Mouse (Mus musculus): Measurements from ENCODE around the gene E430018J23Rik.
"Not testable (repeated sequence)": the region's sequence is repeated elsewhere in the genome, so short reads cannot be mapped to it uniquely, and the experiment has no call there.

The E430018J23Rik gene

DNA sequence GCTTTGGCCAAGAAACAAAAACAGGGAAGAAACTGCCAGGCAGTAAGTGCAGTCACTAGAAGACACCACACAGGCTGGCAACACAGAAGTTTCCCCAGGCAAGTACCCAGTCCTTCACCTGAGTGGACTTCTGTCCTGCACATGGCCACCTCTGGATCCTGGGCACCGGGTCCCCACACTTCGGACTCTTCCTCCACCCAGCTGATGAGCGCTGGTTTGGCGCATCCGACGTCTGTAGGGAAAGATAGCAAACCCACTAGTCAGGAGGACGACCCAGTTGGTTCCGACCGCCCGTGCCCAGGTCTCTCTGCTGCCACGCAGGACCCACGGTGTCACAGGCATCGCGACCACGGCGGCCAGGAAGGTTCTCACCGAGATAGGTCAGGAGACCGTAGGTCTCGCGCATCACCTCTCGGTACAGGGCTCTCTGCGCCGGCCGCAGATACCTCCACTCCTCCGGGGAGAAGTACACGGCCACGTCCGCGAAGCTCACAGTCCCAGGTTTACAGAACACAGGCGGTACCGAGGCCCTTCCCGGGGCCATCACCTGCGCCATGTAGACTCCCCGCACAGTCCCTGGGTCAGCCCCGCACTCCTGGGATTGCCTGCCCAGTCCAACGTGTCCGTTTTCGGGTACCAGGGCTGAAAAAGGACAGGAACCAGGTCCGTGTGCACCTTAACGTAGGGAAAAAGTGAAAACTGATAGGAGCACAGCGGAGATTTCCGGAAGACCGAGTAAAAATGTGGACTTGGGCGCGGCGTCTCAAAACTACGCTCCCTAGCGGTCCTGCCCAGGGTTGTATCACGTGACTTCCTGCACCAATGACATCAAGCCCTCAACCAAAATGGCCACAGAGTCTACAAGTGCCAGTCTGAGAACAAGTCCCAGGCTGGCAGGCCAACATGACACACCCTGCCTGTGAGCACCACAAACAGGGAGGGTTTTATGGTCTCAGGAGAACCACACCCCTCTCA lies 17.9 kb downstream of the E430018J23Rik start, which contains the start of gene Zfp747:
Gene Zfp747 (minus strand): TSS at position 780 of the 975 bp plus-strand sequence.
- peak; percentile 94 for DNase-seq

- DNase-seq, result peak; percentile 26
Measured at GRCm38 (mm10) chr7:127371870-127372269, 21.6 kb downstream of the E430018J23Rik start.

GRCm38 (mm10) chr7:127371213-127371612 lies 22.2 kb downstream of the E430018J23Rik start:
- DNase-seq, result no peak

DNA sequence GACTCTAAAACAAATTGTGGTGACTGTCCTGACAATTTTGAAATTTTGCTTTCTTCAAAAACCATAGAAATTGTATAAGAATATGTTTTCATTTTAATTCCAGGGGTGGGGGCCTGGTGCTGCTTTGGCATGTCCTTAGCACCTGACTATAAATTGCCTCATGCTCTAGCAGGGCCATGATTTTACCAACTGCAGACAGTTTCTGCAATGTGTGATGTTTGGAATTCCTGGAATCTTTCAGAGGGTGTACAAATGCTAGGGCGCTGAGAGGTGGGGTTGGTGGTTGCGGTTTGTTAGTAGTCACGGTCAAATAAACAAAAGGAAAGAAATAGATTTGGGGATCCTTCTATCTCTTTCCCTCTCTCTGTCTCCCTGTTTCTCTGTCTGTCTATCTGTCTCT lies 27.2 kb downstream of the E430018J23Rik start:
- DNase-seq, result no peak

GRCm38 (mm10) chr7:127364166-127364565 lies 29.3 kb downstream of the E430018J23Rik start:
- DNase-seq, result no peak

DNA sequence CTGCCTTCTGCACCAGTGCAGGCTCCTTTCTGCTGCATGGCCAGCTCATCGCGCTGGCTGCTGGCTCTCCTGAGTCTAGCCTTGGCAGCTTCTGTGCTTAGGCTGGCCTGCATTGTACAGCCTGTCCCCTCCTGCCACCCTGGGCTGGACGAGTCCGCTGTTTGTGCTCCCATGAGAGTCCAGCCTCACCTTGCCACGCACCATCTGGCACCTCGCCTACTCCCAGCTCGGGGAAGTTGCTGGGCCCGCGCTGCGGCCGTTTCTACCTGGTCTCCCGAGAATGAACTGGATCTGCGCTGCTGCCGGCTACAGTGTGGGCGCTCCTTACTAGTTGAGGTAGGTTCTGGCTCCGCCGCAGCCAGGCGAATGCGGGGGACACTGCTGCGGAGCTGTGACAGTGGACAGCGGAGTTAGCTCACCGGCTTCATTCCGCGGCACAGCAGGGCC lies 29.9 kb downstream of the E430018J23Rik start:
- DNase-seq, result no peak

- peak; percentile 36 for DNase-seq
Measured at GRCm38 (mm10) chr7:127362418-127362817, 31.0 kb downstream of the E430018J23Rik start.

DNA sequence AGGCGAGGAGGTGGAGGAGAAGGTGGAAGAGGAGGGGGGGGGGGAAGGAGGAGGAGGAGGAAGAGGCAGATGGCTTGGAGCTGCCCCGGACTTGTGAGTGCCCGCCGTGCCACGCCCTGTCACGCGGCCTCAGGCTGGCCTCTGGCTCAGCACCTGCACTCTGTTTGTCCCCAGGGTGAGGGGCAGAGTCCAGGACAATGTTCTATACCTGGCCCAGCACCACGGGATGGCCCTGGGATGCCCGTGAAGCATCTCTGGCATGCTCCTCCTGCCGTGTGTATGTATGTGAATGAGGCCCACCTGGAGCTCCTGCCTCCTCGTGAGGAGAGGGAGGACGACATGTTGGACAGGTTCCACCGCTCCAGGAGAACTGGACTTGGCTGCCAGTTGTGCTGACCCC lies 32.0 kb downstream of the E430018J23Rik start:
- DNase-seq, result no peak

DNA sequence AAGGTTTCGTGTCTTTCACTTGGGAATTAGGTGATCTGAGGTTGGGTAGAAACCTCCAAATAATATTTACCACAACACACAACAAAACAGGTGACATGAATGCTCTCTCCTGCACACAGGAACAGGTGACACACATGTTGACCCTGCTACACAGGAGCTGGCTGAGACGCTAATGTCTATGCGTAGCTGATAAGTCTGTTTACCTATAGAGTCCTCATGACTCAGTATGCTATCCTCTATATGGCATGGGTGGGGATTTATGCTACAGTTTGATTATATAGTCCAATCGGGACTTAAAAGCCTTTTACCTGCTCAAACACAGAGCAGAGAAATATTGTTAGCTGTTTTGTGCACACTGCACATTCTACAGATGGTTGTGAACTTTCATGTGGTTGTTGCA lies 33.2 kb downstream of the E430018J23Rik start:
- no peak for DNase-seq

DNA sequence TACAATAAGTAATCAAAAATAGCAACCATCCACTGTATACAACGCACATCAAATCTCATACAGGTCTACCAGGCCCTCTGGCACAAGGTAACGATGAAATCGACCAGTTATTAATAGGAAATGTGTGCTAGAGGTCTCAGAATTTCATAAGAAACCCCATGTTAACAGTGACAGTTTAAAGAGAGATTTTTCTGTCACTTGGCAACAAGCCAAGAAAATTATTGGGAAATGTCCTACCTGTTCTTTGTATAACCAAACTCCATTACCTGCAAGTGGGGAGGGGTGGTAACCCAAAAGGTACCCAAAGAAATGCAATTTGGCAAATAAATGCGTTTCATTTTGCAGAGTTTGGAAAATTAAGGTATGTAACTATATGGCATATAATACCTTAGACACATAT lies 35.0 kb downstream of the E430018J23Rik start:
- DNase-seq, result no peak

DNA sequence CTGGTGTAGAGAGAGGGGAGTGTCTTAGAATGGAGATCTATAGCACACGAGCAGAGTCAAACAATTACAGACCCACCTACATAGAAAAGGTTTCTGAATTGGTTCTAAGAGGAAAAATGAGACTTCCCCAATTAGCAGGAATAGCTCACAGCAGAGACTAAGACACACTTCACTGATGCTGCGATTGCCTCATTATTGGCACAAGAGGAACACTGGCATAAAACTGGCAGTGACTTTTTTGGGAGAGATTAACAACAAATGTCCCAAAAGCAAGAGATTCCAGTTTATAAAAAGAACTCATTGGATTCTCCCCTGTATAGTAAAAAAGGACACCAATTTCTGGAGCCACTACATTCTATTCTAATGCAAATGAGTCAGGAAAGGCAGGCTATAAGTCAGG lies 35.6 kb downstream of the E430018J23Rik start:
- DNase-seq, result no peak

GRCm38 (mm10) chr7:127355796-127356195 lies 37.6 kb downstream of the E430018J23Rik start:
- no peak for DNase-seq

GRCm38 (mm10) chr7:127351230-127352004 lies 42.0 kb downstream of the E430018J23Rik start:
- DNase-seq, result no peak

- no peak for DNase-seq
Measured at GRCm38 (mm10) chr7:127346676-127347075, 46.8 kb downstream of the E430018J23Rik start.

GRCm38 (mm10) chr7:127345512-127346325 lies 47.7 kb downstream of the E430018J23Rik start, which contains the start of gene Zfp768:
TSS of gene Zfp768 (minus strand) at chr7:127345589.
- peak; percentile 95 for DNase-seq

- peak; percentile 19 for DNase-seq
Measured at GRCm38 (mm10) chr7:127345092-127345491, 48.3 kb downstream of the E430018J23Rik start.

DNA sequence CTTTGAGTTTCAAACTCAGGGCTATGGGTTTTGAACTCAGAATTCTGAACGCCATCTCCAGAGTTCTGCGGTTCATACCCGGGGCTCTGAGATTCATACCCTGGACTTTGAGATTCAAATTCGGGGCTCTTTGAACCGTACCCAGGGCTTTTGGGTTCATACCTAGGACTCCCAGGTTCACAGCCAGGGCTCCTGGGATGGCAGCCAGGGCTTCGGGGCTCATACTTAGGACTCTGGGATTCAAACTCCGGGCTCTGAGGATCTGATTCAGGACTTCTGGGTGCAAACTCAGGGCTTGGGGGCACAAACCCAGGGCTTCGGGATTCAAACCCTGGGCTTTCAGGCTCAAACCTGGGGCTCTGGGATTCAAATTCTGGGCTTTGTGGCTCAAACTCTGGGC lies 49.1 kb downstream of the E430018J23Rik start:
- no peak for DNase-seq

DNA sequence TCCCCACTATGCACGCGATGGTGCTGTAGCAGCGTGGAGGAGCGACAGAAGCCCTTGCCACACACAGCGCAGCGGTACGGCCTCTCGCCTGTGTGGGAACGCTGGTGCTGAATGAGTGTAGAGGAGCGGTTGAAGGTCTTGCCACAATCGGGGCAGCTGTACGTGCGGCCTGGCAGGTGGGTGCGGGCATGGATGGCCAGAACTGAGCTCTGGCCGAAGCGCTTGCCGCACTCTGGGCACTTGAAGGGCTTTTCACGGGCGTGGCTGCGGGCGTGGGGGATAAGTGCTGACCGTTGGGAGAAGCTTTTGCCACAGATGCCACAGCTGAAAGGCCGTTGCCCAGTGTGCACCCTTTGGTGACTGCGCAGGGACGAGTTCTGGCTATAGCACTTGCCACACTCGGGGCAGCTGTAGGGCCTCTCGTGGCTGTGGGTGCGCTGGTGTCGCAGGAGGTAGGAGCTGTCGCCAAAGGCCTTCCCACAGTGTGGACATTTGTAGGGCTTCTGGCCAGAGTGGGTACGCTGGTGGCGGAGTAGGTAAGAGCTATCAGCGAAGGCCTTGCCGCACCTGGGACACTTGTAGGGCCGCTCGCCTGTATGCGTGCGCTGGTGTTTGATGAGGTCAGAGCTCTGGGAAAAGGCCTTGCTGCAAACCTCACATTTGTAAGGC lies 49.9 kb downstream of the E430018J23Rik start:
- no peak for DNase-seq

- DNase-seq, result no peak
Measured at GRCm38 (mm10) chr7:127342888-127343287, 50.5 kb downstream of the E430018J23Rik start.

- peak; percentile 64 for DNase-seq
Measured at GRCm38 (mm10) chr7:127342332-127342731, 51.1 kb downstream of the E430018J23Rik start.

DNA sequence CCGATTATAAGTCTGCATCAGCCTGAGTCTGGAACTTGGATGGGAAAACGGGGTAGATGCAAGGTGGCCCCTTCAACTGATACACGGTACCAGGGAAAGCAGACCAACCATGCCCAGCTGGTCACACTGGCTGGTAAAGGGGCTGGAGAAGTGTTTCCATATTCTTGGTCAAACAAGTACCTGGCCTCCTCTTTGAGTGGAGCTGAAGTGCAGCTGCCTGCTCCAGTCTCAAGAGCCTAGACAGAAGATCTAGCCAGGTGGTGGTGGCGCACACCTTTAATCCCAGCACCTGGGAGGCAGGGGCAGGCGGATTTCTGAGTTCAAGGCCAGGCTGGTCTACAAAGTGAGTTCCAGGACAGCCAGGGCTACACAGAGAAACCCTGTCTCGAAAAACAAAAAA lies 51.6 kb downstream of the E430018J23Rik start:
- not testable (repeated sequence) for DNase-seq

DNA sequence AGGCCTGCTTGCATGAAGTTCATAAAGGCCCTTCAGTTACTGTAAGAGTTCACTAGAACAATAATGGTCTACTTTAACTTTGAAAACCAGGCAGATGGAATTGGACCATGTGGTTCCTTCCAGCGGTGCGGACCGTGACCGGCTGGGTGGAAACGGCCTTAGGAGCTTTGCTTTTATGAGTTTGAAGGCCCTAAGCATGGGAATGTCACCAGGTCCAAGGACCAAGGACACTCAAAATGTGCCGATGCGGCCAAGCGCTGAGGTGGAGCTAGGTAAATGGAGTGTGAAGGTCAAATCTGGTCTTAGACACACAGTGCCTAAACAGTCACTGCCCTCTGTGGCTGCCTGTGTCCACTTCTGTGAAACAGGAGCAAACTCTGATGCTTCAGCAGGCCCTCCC lies 52.1 kb downstream of the E430018J23Rik start:
- DNase-seq, result no peak

Data from thymus, postnatal 14 days (tissue).